Mouse (Mus musculus) left cerebral cortex, postnatal 36 days (tissue): ENCODE data around the gene Yap1. TPM values are rescaled to one million over a fixed set of nuclear protein-coding genes. Genes with fewer than 3 reads are reported as not detected.

Experiments used
- DNase-seq, 2 experiments: peaks; one replicate each; pipeline ENCODE4 v3.0.0; 2021 to 2022; ENCODE audit warnings: low spot score in 2 of 2, mixed read lengths in 1 of 2
- intact Hi-C: fragments of 180-260 bp; cut with DNase I; formaldehyde crosslinking; loops from one replicate; pipeline ENCODE4 v1.15.1; 2025
- total RNA-seq, 2 experiments: library from RNA; stranded (reverse); gene quantifications; 2 replicates each; pipeline ENCODE4 v1.2.3; 2021

Gene Yap1
- 10 to 100 TPM; 17.2 to 19.0 TPM for total RNA-seq

DNA sequence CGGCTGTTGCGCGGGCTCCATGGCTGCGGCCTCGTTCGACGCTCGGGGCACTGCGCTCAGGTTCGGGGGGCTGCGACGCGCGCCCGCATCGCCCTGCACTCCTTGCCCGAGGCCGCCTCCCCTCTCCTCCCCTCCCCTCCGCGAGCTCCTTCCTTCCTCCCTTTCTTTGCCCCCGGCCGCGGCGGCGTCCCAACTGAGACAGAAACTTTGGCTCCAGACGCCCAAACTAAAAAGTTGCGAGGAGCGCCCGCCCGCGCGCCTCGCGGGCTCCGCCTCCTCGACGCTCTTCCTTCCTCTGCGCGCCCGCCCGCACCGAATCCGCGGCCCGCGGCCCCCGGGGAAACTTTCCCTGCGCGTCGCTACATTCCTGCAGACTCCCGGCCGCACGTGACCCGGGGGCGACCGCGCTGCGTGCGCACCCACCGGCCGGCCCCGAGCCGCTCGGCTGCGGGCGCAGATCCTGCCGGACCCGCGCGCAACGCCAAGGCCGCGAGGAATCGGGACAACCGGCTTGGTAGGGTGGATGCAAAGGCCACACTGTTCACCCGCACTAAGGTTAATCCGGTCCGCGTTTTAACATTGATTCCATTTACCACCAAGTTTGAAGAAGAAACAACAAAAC, at the start of gene Yap1:
Yap1 (minus strand) TSS at position 227 of the 622 bp plus-strand sequence.
- intact Hi-C loops: loop anchor here (5.0 kb wide), 2 partner anchors 38 to 42 kb away; partner anchors contain the start of gene Cfap300
- peak; percentile 81 to 82 for DNase-seq

DNA sequence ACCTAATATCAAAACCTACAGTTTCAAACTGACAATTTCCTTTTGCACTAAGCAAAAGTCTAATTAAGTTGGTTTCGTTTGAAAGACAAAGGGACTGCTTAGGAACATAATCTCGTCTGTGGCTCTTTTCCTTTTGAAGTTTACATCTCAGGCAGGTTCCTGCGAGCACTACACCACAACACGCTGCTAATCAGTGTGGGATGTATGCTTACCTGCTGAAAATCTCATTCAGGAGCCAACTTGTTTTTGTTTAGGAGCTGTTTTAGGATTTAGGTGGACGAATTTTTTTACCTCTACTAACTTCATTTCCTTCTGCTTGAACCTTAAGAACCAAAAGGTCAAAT, 38.6 kb upstream of the Yap1 start:
- intact Hi-C loops: loop anchor here (5.0 kb wide), 2 partner anchors 41 to 89 kb away; partner anchors contain the start of genes Cep126 and Yap1
- no peak for DNase-seq

- intact Hi-C loops: loop anchor here (5.0 kb wide), 2 partner anchors 40 to 90 kb away; partner anchors contain the start of genes Cep126 and Yap1
- DNase-seq: peak; percentile 93 to 95
Observed at GRCm38 (mm10) chr9:8042338-8043043, 38.1 kb upstream of the Yap1 start, which contains the start of gene Cfap300. Gene Cfap300, minus strand, starts transcription at chr9:8042823.

- intact Hi-C loops: no loop called here
- DNase-seq: no peak
Observed at GRCm38 (mm10) chr9:8035546-8035945, 31.1 kb upstream of the Yap1 start.

GRCm38 (mm10) chr9:8035091-8035490, 30.7 kb upstream of the Yap1 start:
- no peak for DNase-seq

DNA sequence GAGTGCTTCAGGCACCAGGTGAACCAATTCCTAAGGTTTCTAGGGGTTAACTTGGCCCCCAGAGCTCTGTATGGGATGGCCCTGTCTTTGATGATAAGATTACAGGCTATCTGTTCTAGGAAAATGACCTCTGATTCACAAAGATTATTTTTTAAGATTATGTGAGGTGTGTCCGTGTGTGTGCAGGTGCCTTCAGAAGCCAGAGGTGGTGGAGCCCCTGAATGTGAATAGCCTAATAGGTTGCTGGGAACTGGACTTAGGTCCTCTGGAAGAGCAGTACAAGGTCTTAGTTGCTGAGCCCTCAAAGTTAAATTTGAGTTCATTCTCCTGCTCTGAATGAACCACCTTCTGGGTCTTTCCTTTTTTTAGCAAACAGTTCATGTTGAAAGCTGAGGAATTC, 29.7 kb upstream of the Yap1 start:
- no peak for DNase-seq
- intact Hi-C loops: no loop called here

More at GRCm38 (mm10) chr9:8035091-8035490, 30.7 kb upstream of the Yap1 start:
- intact Hi-C loops: no loop called here

DNA sequence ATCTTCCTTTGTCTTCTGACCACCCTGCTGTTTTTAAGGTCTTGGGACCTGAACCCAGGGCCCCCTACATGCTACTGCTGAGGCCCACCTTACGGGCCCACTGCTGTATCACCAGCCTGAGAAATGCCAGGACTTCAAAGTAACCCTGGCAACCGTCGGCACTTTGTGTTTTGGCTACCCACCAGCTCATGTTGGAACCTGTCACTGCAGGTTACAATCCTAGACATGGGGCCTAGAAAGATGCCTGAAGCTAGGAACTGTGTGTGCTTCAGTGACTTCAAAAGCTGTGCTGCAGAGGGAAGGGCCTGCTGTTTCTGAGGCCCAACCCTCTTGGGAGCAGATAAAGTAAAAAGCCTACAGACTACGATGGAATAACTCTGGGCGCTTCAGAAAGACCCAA, 28.5 kb upstream of the Yap1 start:
- intact Hi-C loops: no loop called here
- no peak for DNase-seq

- DNase-seq: no peak
- intact Hi-C loops: no loop called here
Observed at GRCm38 (mm10) chr9:8018609-8019008, 14.2 kb upstream of the Yap1 start.

- intact Hi-C loops: no loop called here
- no peak for DNase-seq
Observed at GRCm38 (mm10) chr9:8017253-8017913, 13.0 kb upstream of the Yap1 start.

DNA sequence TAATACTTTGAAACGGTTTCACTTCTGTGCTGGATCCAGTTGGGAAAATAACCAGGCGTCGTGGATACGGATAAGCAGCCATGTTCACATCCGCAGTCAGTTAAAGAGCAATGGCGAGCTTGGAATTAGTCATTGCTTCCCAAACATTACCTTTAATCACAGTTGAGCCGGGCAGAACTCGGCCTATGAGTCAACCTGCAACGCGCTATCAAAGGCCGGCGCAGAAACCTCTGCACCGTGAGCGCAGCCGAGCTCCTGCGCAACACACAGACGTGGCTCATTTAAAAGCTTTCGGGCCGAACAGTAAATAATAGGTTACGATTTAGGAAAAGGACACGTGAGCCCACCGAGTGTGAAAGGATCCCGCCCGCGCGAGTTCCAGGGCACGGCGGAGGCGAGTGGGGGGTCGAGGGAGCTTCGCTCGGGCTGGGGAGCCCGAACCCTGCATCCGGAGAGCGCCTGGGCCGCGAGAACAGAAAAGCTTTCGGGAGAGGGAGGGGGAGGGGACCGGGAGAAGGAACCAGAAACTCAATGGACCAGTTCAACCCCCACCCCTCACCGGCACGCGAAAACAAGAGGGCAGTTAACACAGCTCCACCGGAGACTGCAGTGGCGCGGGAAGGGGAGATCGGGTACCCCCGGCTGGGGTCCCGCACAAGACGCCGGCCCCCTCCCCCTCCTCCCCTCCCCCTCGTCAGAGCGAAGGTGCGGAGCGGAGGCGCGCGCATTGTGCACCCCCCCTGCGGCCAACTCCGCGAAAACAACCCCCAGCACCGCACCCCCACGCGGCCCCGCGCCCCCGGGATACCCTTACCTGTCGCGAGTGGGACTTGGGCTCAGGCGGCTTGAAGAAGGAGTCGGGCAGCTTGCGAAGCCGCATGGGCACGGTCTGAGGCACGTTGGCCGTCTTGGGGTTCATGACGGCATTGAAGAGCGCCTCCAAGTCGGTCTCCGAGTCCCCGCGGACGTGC, 810 bp downstream of the Yap1 start:
- intact Hi-C loops: loop anchor here (5.0 kb wide), 2 partner anchors 39 to 41 kb away; partner anchors contain the start of gene Cfap300
- DNase-seq: peak; percentile 44 to 50

GRCm38 (mm10) chr9:8002806-8003205, 1.6 kb downstream of the Yap1 start:
- intact Hi-C loops: loop anchor here (5.0 kb wide), 2 partner anchors 39 to 41 kb away; partner anchors contain the start of gene Cfap300
- DNase-seq: no peak

- intact Hi-C loops: loop anchor here (5.0 kb wide), 2 partner anchors 39 to 41 kb away; partner anchors contain the start of gene Cfap300
Observed at GRCm38 (mm10) chr9:8001352-8001751, 3.0 kb downstream of the Yap1 start.

GRCm38 (mm10) chr9:7994275-7994674, 10.1 kb downstream of the Yap1 start:
- intact Hi-C loops: no loop called here
- no peak for DNase-seq

More at GRCm38 (mm10) chr9:8001352-8001751, 3.0 kb downstream of the Yap1 start:
- DNase-seq: no peak

DNA sequence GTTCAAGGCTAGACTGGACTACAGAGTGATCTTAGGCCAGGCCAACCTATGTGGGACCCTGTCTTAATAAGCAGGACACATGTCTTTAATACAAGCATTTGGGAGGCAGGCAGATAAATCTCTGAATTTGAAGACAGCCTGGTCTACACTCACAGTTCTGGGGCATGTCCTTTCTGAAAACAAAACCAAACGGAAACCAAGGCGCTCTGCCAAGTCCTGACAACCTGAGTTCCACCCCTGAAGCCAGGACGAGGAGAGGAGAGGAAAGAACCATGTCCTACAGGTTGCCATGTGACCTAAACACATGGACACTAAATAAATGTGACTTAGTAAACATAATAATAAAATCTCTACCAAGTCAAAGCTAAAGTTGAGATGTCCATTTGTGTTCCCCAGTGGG, 11.7 kb downstream of the Yap1 start:
- no peak for DNase-seq
- intact Hi-C loops: no loop called here

- DNase-seq: no peak
- intact Hi-C loops: no loop called here
Observed at GRCm38 (mm10) chr9:7990897-7991296, 13.5 kb downstream of the Yap1 start.

DNA sequence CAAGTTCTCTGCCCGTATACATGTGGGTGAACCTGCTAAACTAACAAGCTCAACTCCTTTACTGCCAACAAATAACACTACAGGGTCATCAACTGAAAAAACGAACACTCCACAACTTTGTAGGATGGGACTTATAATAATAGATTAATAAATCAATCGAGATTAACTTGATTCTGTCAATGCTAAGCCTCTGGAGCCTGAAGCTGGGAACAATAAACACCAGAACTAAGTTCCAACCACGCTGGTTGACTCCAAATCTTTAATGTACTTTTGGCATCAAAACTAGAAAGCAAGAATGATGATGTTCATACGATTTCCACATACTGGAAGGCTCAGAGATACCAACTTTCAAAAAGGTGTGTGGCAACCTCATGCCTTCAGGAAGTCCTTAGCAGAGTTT, 17.3 kb downstream of the Yap1 start:
- DNase-seq: no peak
- intact Hi-C loops: no loop called here

- intact Hi-C loops: no loop called here
Observed at GRCm38 (mm10) chr9:7984287-7984686, 20.1 kb downstream of the Yap1 start.

DNA sequence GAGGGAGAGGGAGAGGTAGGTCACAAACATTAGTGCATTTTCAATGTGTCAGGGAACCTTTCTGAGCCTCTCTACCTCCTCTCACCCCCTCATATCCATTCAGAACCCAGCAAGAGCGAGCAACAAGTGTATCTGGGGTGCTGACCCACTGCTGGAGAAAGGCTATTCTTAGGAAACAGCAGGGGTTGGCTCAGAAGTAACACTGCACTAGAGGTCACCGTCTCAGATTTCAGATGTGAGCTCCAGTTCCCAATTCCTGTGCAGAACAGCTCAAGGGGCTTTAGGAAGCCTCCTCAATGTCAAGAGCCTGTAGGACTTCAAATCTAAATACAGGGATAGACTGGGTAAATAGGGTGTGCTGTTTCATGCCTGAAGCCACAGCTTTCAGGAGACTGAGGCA, 20.7 kb downstream of the Yap1 start:
- intact Hi-C loops: no loop called here
- no peak for DNase-seq

More at GRCm38 (mm10) chr9:7984287-7984686, 20.1 kb downstream of the Yap1 start:
- DNase-seq: no peak

DNA sequence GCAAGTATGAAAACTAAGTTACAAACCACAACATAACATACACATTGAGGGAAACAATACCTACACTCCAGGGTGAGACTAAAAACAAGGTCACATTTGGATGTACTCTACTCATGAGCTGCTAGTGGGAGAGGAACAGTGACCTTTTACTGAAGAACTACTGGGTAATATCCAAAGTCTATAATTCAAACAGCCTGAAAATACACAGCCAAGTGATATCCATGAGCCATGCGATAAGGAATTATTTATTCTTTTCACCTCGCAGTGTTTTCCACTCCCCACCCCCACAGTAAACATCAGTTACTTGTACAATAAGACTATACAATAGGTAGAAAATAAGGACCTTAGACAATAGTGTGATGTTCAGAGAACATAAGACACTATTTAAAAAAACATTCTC, 24.2 kb downstream of the Yap1 start:
- DNase-seq: no peak
- intact Hi-C loops: no loop called here
